Mouse (Mus musculus) urinary bladder, adult 2 months (tissue): ENCODE measurements around the gene Aurkb. TPM values are rescaled to one million over a fixed set of nuclear protein-coding genes. Genes with fewer than 3 reads are reported as not detected.
"Not testable (repeated sequence)": the region's sequence is repeated elsewhere in the genome, so short reads cannot be mapped to it uniquely, and the experiment has no call there.

Experiments
- DNase-seq: peaks from one replicate; pipeline ENCODE4 v3.0.0; 2022; ENCODE audit warnings: low spot score
- polyA plus RNA-seq: library from polyadenylated mRNA; depleted of rRNA; stranded (reverse); fragments of >200 nt; gene quantifications from 2 replicates; pipeline ENCODE4 v1.2.3, GENCODE M21; 2012

Gene Aurkb
- polyA plus RNA-seq, 1 experiment = 4.1 TPM

- no peak for DNase-seq
Measured at GRCm38 (mm10) chr11:69080855-69081222, 35.4 kb downstream of the Aurkb start.

- no peak for DNase-seq
Measured at GRCm38 (mm10) chr11:69081613-69082012, 36.2 kb downstream of the Aurkb start.

GRCm38 (mm10) chr11:69085608-69086007 is 40.2 kb downstream of the Aurkb start:
- no peak for DNase-seq

- DNase-seq = no peak
Measured at GRCm38 (mm10) chr11:69086390-69086789, 40.9 kb downstream of the Aurkb start.

- DNase-seq = no peak
Measured at GRCm38 (mm10) chr11:69087082-69087481, 41.6 kb downstream of the Aurkb start.

GRCm38 (mm10) chr11:69087597-69087996 is 42.1 kb downstream of the Aurkb start:
- no peak for DNase-seq

GRCm38 (mm10) chr11:69088103-69088855 is 42.8 kb downstream of the Aurkb start, which contains the start of gene Vamp2:
TSS of gene Vamp2 (plus strand) at chr11:69088490.
- peak; percentile 91 for DNase-seq

GRCm38 (mm10) chr11:69088856-69089615 is 43.6 kb downstream of the Aurkb start:
- DNase-seq = no peak

- DNase-seq = no peak
Measured at GRCm38 (mm10) chr11:69089616-69090290, 44.3 kb downstream of the Aurkb start.

- no peak for DNase-seq
Measured at GRCm38 (mm10) chr11:69090367-69090766, 44.9 kb downstream of the Aurkb start.

- DNase-seq = no peak
Measured at GRCm38 (mm10) chr11:69091566-69092385, 46.3 kb downstream of the Aurkb start.

- DNase-seq = peak; percentile 81
Measured at GRCm38 (mm10) chr11:69092386-69092751, 46.9 kb downstream of the Aurkb start.

GRCm38 (mm10) chr11:69092871-69093270 is 47.4 kb downstream of the Aurkb start:
- DNase-seq = no peak

GRCm38 (mm10) chr11:69093856-69094255 is 48.4 kb downstream of the Aurkb start:
- not testable (repeated sequence) for DNase-seq

- peak; percentile 86 for DNase-seq
Measured at GRCm38 (mm10) chr11:69094697-69095429, 49.4 kb downstream of the Aurkb start, which contains the start of gene Per1. TSS of gene Per1 (plus strand) at chr11:69095217.

- DNase-seq = no peak
Measured at GRCm38 (mm10) chr11:69095511-69096231, 50.2 kb downstream of the Aurkb start.

GRCm38 (mm10) chr11:69096360-69096986 is 51.0 kb downstream of the Aurkb start:
- no peak for DNase-seq

- DNase-seq = peak; percentile 95
Measured at GRCm38 (mm10) chr11:69096987-69097900, 51.8 kb downstream of the Aurkb start.
